11 mouse cellular contexts compared by ENCODE assay signal in genomic region chr6:31285064-31285463, GRCm38 (mm10).
DNase-seq lines count a peak whose midpoint lies in the region; ATAC-seq and TF ChIP-seq lines count a peak whose summit lies in the region.
"Had no signal": no experiment of that assay in that cellular context is flagged by ENCODE, and none has a peak within 500 bp of the region (broad histone marks: within the 10 kb centered on the region; RNA-seq: fewer than 3 reads in every experiment).

No protein-coding gene starts in this region.

- WGBS in forebrain, embryonic 14.5 days, result 80% methylated on average over 19 of the region's 19 CpGs

- TF ChIP-seq POLR2A in testis, adult 2 months (IDR thresholded peaks at IDR 0.05; ENCODE audit: control insufficient read depth, low read depth, low read length), result no peak

- intact Hi-C loops in gastrocnemius, adult 2 months (cut with DNase I), result no loop called here
- intact Hi-C loops in gastrocnemius, postnatal 14 days (cut with DNase I; ENCODE audit: low total_unique reads), result no loop called here

- ATAC-seq in forebrain, embryonic 14.5 days, result no peak
- ATAC-seq: liver, embryonic 12.5 days; midbrain, embryonic 13.5 days had no signal

- H3K27me3 ChIP-seq in testis, adult 2 months (ENCODE audit: control insufficient read depth, insufficient read depth, low read length), result no peaks in the 10 kb centered on the region
- H3K27me3 ChIP-seq in forebrain, embryonic 14.5 days (replicated peaks; ENCODE audit: control insufficient read depth, insufficient read depth, low read length), result no peaks in the 10 kb centered on the region
- H3K27me3 ChIP-seq: midbrain, embryonic 13.5 days had no signal

- H3K9me3 ChIP-seq in forebrain, embryonic 14.5 days (replicated peaks; ENCODE audit: control insufficient read depth, low read length), result no peaks in the 10 kb centered on the region
- H3K9me3 ChIP-seq: liver, embryonic 12.5 days; midbrain, embryonic 13.5 days had no signal

- no peak for TF ChIP-seq CTCF in gastrocnemius, adult 2 months (IDR thresholded peaks at IDR 0.05)
- TF ChIP-seq CTCF in testis, adult 2 months (IDR thresholded peaks at IDR 0.05; ENCODE audit: control insufficient read depth, insufficient read depth, insufficient replicate concordance, low read depth, low read length), result no peak

- DNase-seq in gastrocnemius, adult 2 months, result peak; percentile 39
- DNase-seq in gastrocnemius, postnatal 14 days, result no peak
- no peak for DNase-seq in testis, postnatal 10 days (ENCODE audit: low spot score)
- DNase-seq in layer of hippocampus, postnatal 14 days (ENCODE audit: low spot score in 2 of 2), result peak; percentile 36 to 66
- DNase-seq in forebrain, embryonic 14.5 days (ENCODE audit: low spot score), result no peak
- no peak for DNase-seq in urinary bladder, postnatal 4 days (ENCODE audit: low spot score in 2 of 2)
- no peak for DNase-seq in kidney, postnatal 25 days
- DNase-seq: heart, postnatal 10 days had no signal

- no peak overlapping the region for H3K9ac ChIP-seq in forebrain, embryonic 14.5 days (ENCODE audit: low read length)
- H3K9ac ChIP-seq: liver, embryonic 12.5 days; midbrain, embryonic 13.5 days had no signal

- H3K4me2 ChIP-seq in forebrain, embryonic 14.5 days (ENCODE audit: low read length), result no peak overlapping the region
- H3K4me2 ChIP-seq: liver, embryonic 12.5 days; midbrain, embryonic 13.5 days had no signal

- H3K4me1 ChIP-seq in testis, adult 2 months (ENCODE audit: control insufficient read depth, insufficient read depth, low read length), result peaks cover 15% of the 10 kb centered on the region
- no peaks in the 10 kb centered on the region for H3K4me1 ChIP-seq in forebrain, embryonic 14.5 days (ENCODE audit: control insufficient read depth, insufficient read depth, low read length)
- H3K4me1 ChIP-seq: liver, embryonic 12.5 days had no signal

- no peak overlapping the region for H3K4me3 ChIP-seq in gastrocnemius, adult 2 months
- peak overlapping the region; percentile 52 for H3K4me3 ChIP-seq in testis, adult 2 months (ENCODE audit: control insufficient read depth, low read depth, low read length)
- H3K4me3 ChIP-seq in forebrain, embryonic 14.5 days (ENCODE audit: low read depth, low read length), result no peak overlapping the region
- H3K4me3 ChIP-seq: liver, embryonic 12.5 days; midbrain, embryonic 13.5 days had no signal

- H3K27ac ChIP-seq in gastrocnemius, adult 2 months, result peak overlapping the region; percentile 65
- H3K27ac ChIP-seq in testis, adult 2 months (ENCODE audit: control insufficient read depth, insufficient read depth, low read depth, low read length), result peak overlapping the region; percentile 72
- H3K27ac ChIP-seq in forebrain, embryonic 14.5 days (ENCODE audit: low read depth, low read length), result no peak overlapping the region
- H3K27ac ChIP-seq: liver, embryonic 12.5 days; midbrain, embryonic 13.5 days had no signal

- no peaks in the 10 kb centered on the region for H3K36me3 ChIP-seq in testis, adult 2 months (ENCODE audit: control insufficient read depth, insufficient read depth, low read length)
- H3K36me3 ChIP-seq in forebrain, embryonic 14.5 days (ENCODE audit: control insufficient read depth, insufficient read depth, low read length), result no peaks in the 10 kb centered on the region
- H3K36me3 ChIP-seq: liver, embryonic 12.5 days; midbrain, embryonic 13.5 days had no signal

Comparison
In these comparisons a context has a peak if more than half of its experiments do, and no peak if none do; other contexts are left out.
1. DNase-seq: peak in gastrocnemius, adult 2 months (single experiment) and layer of hippocampus, postnatal 14 days (2 of 2); none in gastrocnemius, postnatal 14 days (single experiment), testis, postnatal 10 days (single experiment), forebrain, embryonic 14.5 days (single experiment), urinary bladder, postnatal 4 days (0 of 2) and kidney, postnatal 25 days (0 of 2).